Mouse (Mus musculus) lung, postnatal 0 days (tissue): ENCODE results near the gene Serpinb9.
A peak's percentile ranks its signal among the peaks of the same experiment; 100 is the strongest.

Experiments
- CTCF ChIP-seq: IDR thresholded peaks from 2 replicates; pipeline ENCODE4 v1.5.1; 2016; ENCODE audit warnings: antibody characterized with exemption, mild to moderate bottlenecking
- EP300 ChIP-seq: IDR thresholded peaks from 2 replicates; pipeline ENCODE4 v1.6.1; 2016; ENCODE audit warnings: antibody characterized with exemption, mild to moderate bottlenecking, control low read depth

DNA sequence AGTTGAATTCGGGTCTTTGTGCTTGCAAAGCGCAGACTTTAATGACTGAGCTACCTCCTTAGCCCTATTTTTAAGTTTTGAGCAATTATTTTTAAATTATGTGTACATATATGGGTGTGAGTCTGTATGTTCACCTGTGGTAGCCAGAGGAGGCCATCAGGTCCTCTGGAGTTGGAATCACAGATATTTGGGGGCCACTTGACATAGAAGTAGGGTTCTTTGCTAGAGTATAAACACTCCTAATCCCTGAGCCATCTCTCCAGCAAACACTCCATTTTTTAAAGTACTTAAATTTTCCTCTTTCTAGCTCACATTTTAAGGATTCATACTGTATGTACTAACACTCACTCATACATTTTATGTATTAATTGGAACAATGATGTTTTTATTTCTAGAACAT, 28.8 kb upstream of the Serpinb9 start:
- no peak for TF ChIP-seq CTCF
- peak; percentile 75 for TF ChIP-seq EP300
